In genomic region chr9:83382775-83383174, GRCm38 (mm10) we compare ENCODE assay signal across 8 mouse cellular contexts. TPM values are rescaled to one million over a fixed set of nuclear protein-coding genes. Genes with fewer than 3 reads are reported as not detected.
DNase-seq lines count a peak whose midpoint lies in the region; ATAC-seq and TF ChIP-seq lines count a peak whose summit lies in the region.

No protein-coding gene starts in this region.

- no peak overlapping the region for H3K4me2 ChIP-seq in hindbrain, postnatal 0 days (ENCODE audit: low read depth, low read length)
- no peak overlapping the region for H3K4me2 ChIP-seq in hindbrain, embryonic 14.5 days (replicated peaks)

- H3K4me1 ChIP-seq in hindbrain, postnatal 0 days (ENCODE audit: insufficient read depth, low read length) = no peaks in the 10 kb centered on the region
- peaks cover 5% of the 10 kb centered on the region; the same call in 1 of the 2 replicates for H3K4me1 ChIP-seq in hindbrain, embryonic 14.5 days (replicated peaks; ENCODE audit: control insufficient read depth, insufficient read depth, low read length)

- H3K9ac ChIP-seq in hindbrain, postnatal 0 days (replicated peaks; ENCODE audit: low read length) = no peak overlapping the region
- no peak overlapping the region for H3K9ac ChIP-seq in hindbrain, embryonic 14.5 days

- peak; percentile 47 for DNase-seq in hindbrain, postnatal 0 days (ENCODE audit: low spot score)
- no peak for DNase-seq in hindbrain, embryonic 14.5 days (ENCODE audit: low spot score)
- peak; percentile 58 for DNase-seq in R1 (ENCODE audit: low read depth, low spot score)
- peak; percentile 44 for DNase-seq in lung, postnatal 36 days
- no peak for DNase-seq in T-cell, adult 2 months (ENCODE audit: low spot score)
- DNase-seq in ovary, postnatal 14 days (ENCODE audit: low spot score) = no peak
- no peak for DNase-seq in layer of hippocampus, adult 9-10 months (ENCODE audit: low spot score)

- no peak for ATAC-seq in hindbrain, postnatal 0 days
- no peak for ATAC-seq in hindbrain, embryonic 14.5 days (ENCODE audit: low FRiP score)

- no peak overlapping the region for H3ac ChIP-seq in C2C12 (ENCODE audit: control insufficient read depth, insufficient read length, low read depth)

- H3K4me3 ChIP-seq in hindbrain, postnatal 0 days (ENCODE audit: low read length) = no peak overlapping the region
- H3K4me3 ChIP-seq in hindbrain, embryonic 14.5 days (replicated peaks; ENCODE audit: low read length) = no peak overlapping the region
- no peak overlapping the region for H3K4me3 ChIP-seq in C2C12 (ENCODE audit: insufficient read depth, poor library complexity, severe bottlenecking)

- no peaks in the 10 kb centered on the region for H3K79me3 ChIP-seq in C2C12 (ENCODE audit: low read depth)

- 47% methylated on average over 3 of the region's 3 CpGs for WGBS in hindbrain, postnatal 0 days
- 54% methylated on average over 3 of the region's 3 CpGs for WGBS in hindbrain, embryonic 14.5 days

- H3K79me2 ChIP-seq in C2C12 (ENCODE audit: control insufficient read depth, insufficient read depth) = no peaks in the 10 kb centered on the region

- no peaks in the 10 kb centered on the region for H3K27me3 ChIP-seq in hindbrain, postnatal 0 days (ENCODE audit: insufficient read depth, low read length)
- H3K27me3 ChIP-seq in hindbrain, embryonic 14.5 days (ENCODE audit: control insufficient read depth, insufficient read depth, low read length) = no peaks in the 10 kb centered on the region
- no peaks in the 10 kb centered on the region for H3K27me3 ChIP-seq in C2C12 (ENCODE audit: control insufficient read depth, insufficient read depth, insufficient read length)

- no peaks in the 10 kb centered on the region for H3K36me3 ChIP-seq in hindbrain, postnatal 0 days (ENCODE audit: insufficient read depth, low read length)
- H3K36me3 ChIP-seq in hindbrain, embryonic 14.5 days (replicated peaks; ENCODE audit: control insufficient read depth, insufficient read depth) = no peaks in the 10 kb centered on the region
- H3K36me3 ChIP-seq in C2C12 (ENCODE audit: control insufficient read depth, insufficient read depth) = no peaks in the 10 kb centered on the region

- H3K27ac ChIP-seq in hindbrain, postnatal 0 days = no peak overlapping the region
- H3K27ac ChIP-seq in hindbrain, embryonic 14.5 days = no peak overlapping the region

- peak; percentile 69 for TF ChIP-seq CTCF in hindbrain, postnatal 0 days (IDR thresholded peaks at IDR 0.05; ENCODE audit: low read depth)
- peak; percentile 31 for TF ChIP-seq CTCF in C2C12 (IDR thresholded peaks at IDR 0.05; ENCODE audit: control insufficient read depth, insufficient read depth, insufficient read length)

- H3K9me3 ChIP-seq in hindbrain, postnatal 0 days (ENCODE audit: low read length) = no peaks in the 10 kb centered on the region
- H3K9me3 ChIP-seq in hindbrain, embryonic 14.5 days (ENCODE audit: control insufficient read depth, low read length) = no peaks in the 10 kb centered on the region

TF ChIP-seq in C2C12, 6 proteins besides CTCF, POLR2A, EP300 and RAD21:
- TF ChIP-seq CEBPB (IDR thresholded peaks at IDR 0.05; ENCODE audit: low read depth) (no peak), MYOG (IDR thresholded peaks at IDR 0.05; ENCODE audit: control insufficient read depth, extremely low read depth, insufficient read length) (no peak), USF1 (IDR thresholded peaks at IDR 0.05; ENCODE audit: low read depth) (no peak), MYOD1 (IDR thresholded peaks at IDR 0.05; ENCODE audit: control insufficient read depth, insufficient read length, low read depth) (no peak), MAX (IDR thresholded peaks at IDR 0.05) (no peak), FOSL1 (IDR thresholded peaks at IDR 0.05; ENCODE audit: insufficient read depth, low read length, poor library complexity, severe bottlenecking) (no peak)

RNA-seq across cellular contexts. Expression of gene Lca5, which starts 58.2 kb away (rescaled TPM):
- 6.5 and 12.7 TPM in 2 replicates for total RNA-seq in hindbrain, postnatal 0 days (2014; rRNA removed)
- 12.7 and 13.5 TPM in 2 replicates for polyA plus RNA-seq in hindbrain, postnatal 0 days (2015; fragmentation: Nextera tagmentation; extraction: Ambion mirVana)
- 18.4 and 19.6 TPM in 2 replicates for polyA plus RNA-seq in hindbrain, embryonic 14.5 days (2014; fragmentation: Nextera tagmentation; extraction: Ambion mirVana)
- polyA plus RNA-seq in C2C12 (2012; fragmentation: generic; extraction: Trizol) = 2.2 TPM

Comparison
In these comparisons a context has a peak if more than half of its experiments do, and no peak if none do; other contexts are left out.
1. DNase-seq: peak in hindbrain, postnatal 0 days (single experiment), R1 (single experiment) and lung, postnatal 36 days (single experiment); none in hindbrain, embryonic 14.5 days (single experiment), T-cell, adult 2 months (single experiment), ovary, postnatal 14 days (single experiment) and layer of hippocampus, adult 9-10 months (single experiment).